Mouse (Mus musculus): Measurements from ENCODE around the gene Zbp1. TPM values are rescaled to one million over a fixed set of nuclear protein-coding genes. Genes with fewer than 3 reads are reported as not detected.

Gene Zbp1
- polyA plus RNA-seq, 1 experiment: 0.08 TPM

DNA sequence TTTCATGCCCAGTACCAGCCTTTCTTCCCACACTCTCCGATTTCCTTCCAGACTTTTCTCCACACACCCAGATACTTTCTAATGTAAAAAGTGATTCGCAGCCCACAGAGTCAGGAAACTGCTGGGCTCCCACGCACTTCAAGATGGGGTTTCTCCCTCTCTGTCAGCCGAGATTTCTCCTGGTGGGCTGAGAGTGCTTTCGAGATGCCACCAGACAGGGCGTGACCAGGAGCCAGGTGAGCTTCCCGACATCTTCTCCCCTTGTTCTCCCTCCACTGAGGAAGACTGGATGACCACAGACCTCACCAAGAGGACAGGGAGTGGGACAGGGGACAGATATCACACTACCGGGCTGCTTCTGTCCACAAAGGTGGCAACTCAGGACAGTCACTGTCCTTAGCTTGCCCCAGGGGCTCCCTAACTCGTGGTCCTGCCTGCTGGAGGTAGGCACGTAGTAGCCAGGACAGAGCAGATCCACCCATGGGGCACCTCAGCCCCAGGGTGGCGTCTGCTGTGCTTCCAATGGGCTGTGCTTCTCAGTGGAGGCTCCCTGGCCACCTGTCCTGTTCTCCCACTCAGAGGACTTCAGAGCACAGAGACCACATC, 34.1 kb downstream of the Zbp1 start:
- Histone ChIP-seq H3K4me3 (ENCODE audit: insufficient read depth, poor library complexity, severe bottlenecking) (no peak overlapping the region), H3K79me3 (ENCODE audit: low read depth) (no peaks in the 10 kb centered on the region), H3K36me3 (ENCODE audit: control insufficient read depth, insufficient read depth) (no peaks in the 10 kb centered on the region), H3ac (ENCODE audit: control insufficient read depth, insufficient read length, low read depth) (no peak overlapping the region), H3K79me2 (ENCODE audit: control insufficient read depth, insufficient read depth) (no peaks in the 10 kb centered on the region), H3K27me3 (ENCODE audit: control insufficient read depth, insufficient read depth, insufficient read length) (peaks cover 29% of the 10 kb centered on the region)
- no peak for TF ChIP-seq MYOD1 (IDR thresholded peaks at IDR 0.05; ENCODE audit: control insufficient read depth, insufficient read length, low read depth)
- TF ChIP-seq MYOG (IDR thresholded peaks at IDR 0.05; ENCODE audit: control insufficient read depth, extremely low read depth, insufficient read length): no peak
- TF ChIP-seq MAX (IDR thresholded peaks at IDR 0.05): no peak
- no peak for TF ChIP-seq FOSL1 (IDR thresholded peaks at IDR 0.05; ENCODE audit: insufficient read depth, low read length, poor library complexity, severe bottlenecking)

DNA sequence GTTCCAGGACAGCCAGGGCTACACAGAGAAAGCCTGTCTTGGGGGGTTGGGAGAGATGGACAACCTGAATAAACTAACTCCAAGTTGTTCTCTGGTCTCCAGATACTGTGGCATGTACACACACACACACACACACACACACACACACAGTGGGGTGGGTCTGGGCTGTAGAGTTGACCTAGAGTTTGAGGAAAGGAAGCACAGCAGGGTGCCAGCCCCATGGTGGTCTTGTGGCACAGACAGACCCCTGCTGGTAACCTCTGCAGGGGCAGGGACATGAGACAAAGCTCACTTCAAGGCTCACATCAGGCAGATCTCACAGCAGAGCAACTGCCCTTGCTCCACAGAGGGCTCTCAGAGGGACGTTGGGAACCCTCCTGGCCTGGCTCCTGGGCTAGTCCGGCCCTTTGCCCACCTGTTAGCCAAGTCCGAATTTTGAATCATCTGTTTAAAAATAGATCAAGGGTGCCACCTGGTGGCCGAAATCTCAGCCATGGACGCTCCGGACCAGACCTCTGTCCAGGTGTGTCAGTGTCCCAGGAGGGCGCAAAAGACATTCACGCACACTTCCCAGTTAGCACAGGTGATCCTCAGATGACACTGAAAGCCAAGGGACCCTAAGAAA, 34.8 kb downstream of the Zbp1 start:
- H3K4me3 ChIP-seq (ENCODE audit: insufficient read depth, poor library complexity, severe bottlenecking): no peak overlapping the region
- H3ac ChIP-seq (ENCODE audit: control insufficient read depth, insufficient read length, low read depth): no peak overlapping the region
- no peaks in the 10 kb centered on the region for H3K79me2 ChIP-seq (ENCODE audit: control insufficient read depth, insufficient read depth)
- no peaks in the 10 kb centered on the region for H3K36me3 ChIP-seq (ENCODE audit: control insufficient read depth, insufficient read depth)
- peaks cover 35% of the 10 kb centered on the region for H3K27me3 ChIP-seq (ENCODE audit: control insufficient read depth, insufficient read depth, insufficient read length)
- TF ChIP-seq CTCF (IDR thresholded peaks at IDR 0.05; ENCODE audit: control insufficient read depth, insufficient read depth, insufficient read length): peak; percentile 20
- no peak for TF ChIP-seq CEBPB (IDR thresholded peaks at IDR 0.05; ENCODE audit: low read depth)
- H3K79me3 ChIP-seq (ENCODE audit: low read depth): no peaks in the 10 kb centered on the region

DNA sequence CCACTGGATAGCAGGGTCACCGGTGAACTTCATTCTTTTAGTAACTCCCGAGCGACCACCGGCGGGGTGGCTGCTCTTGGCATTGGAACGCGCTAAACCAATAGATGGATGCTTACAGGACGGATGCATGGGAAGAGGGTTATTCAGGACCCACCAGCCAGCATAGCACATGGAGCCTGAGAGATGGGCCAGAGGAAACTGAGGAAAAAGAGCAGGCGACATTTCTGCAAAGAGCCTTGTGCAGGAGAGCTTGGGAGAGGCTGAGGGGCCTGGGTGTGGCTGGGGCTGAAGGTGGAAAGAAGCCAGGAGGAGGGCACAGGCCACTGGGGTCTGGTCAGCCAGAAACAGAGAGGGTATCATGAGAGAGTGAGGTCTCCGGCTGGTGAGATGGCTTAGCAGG, 35.4 kb downstream of the Zbp1 start:
- Histone ChIP-seq H3K79me2 (ENCODE audit: control insufficient read depth, insufficient read depth) (no peaks in the 10 kb centered on the region), H3K79me3 (ENCODE audit: low read depth) (no peaks in the 10 kb centered on the region), H3K36me3 (ENCODE audit: control insufficient read depth, insufficient read depth) (no peaks in the 10 kb centered on the region), H3K4me3 (ENCODE audit: insufficient read depth, poor library complexity, severe bottlenecking) (no peak overlapping the region), H3K27me3 (ENCODE audit: control insufficient read depth, insufficient read depth, insufficient read length) (peaks cover 39% of the 10 kb centered on the region), H3ac (ENCODE audit: control insufficient read depth, insufficient read length, low read depth) (no peak overlapping the region)
- TF ChIP-seq CTCF (IDR thresholded peaks at IDR 0.05; ENCODE audit: control insufficient read depth, insufficient read depth, insufficient read length): no peak
- TF ChIP-seq MAX (IDR thresholded peaks at IDR 0.05): no peak
- TF ChIP-seq CEBPB (IDR thresholded peaks at IDR 0.05; ENCODE audit: low read depth): no peak
- TF ChIP-seq USF1 (IDR thresholded peaks at IDR 0.05; ENCODE audit: low read depth): no peak
- TF ChIP-seq MYOD1 (IDR thresholded peaks at IDR 0.05; ENCODE audit: control insufficient read depth, insufficient read length, low read depth): no peak
- no peak for TF ChIP-seq FOSL1 (IDR thresholded peaks at IDR 0.05; ENCODE audit: insufficient read depth, low read length, poor library complexity, severe bottlenecking)
- no peak for TF ChIP-seq MYOG (IDR thresholded peaks at IDR 0.05; ENCODE audit: control insufficient read depth, extremely low read depth, insufficient read length)

DNA sequence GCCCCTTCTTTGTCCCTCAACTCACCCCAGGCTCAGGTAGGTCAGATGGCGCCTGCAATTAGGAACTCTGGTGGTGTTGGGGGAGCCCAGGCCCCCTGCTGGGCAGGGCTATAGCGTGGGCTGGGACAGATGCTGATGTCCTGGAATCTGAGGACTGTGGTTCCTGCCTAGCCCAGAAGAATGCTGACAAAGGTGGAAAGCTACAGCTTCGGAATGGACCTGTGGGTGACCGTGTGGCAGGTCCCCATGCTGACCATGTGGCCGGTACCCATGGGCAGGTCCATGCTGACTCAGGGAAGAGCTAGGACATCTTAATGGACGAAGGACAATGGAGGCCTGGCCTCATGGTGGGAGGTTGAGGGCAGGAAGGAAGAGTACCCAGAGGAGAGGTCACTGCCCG, 35.9 kb downstream of the Zbp1 start:
- Histone ChIP-seq H3ac (ENCODE audit: control insufficient read depth, insufficient read length, low read depth) (no peak overlapping the region), H3K4me3 (ENCODE audit: insufficient read depth, poor library complexity, severe bottlenecking) (no peak overlapping the region), H3K79me2 (ENCODE audit: control insufficient read depth, insufficient read depth) (no peaks in the 10 kb centered on the region), H3K27me3 (ENCODE audit: control insufficient read depth, insufficient read depth, insufficient read length) (peaks cover 45% of the 10 kb centered on the region), H3K36me3 (ENCODE audit: control insufficient read depth, insufficient read depth) (no peaks in the 10 kb centered on the region), H3K79me3 (ENCODE audit: low read depth) (no peaks in the 10 kb centered on the region)
- no peak for TF ChIP-seq MYOG (IDR thresholded peaks at IDR 0.05; ENCODE audit: control insufficient read depth, extremely low read depth, insufficient read length)
- no peak for TF ChIP-seq CTCF (IDR thresholded peaks at IDR 0.05; ENCODE audit: control insufficient read depth, insufficient read depth, insufficient read length)
- no peak for TF ChIP-seq USF1 (IDR thresholded peaks at IDR 0.05; ENCODE audit: low read depth)
- TF ChIP-seq CEBPB (IDR thresholded peaks at IDR 0.05; ENCODE audit: low read depth): no peak
- TF ChIP-seq MYOD1 (IDR thresholded peaks at IDR 0.05; ENCODE audit: control insufficient read depth, insufficient read length, low read depth): no peak
- TF ChIP-seq FOSL1 (IDR thresholded peaks at IDR 0.05; ENCODE audit: insufficient read depth, low read length, poor library complexity, severe bottlenecking): no peak
- TF ChIP-seq MAX (IDR thresholded peaks at IDR 0.05): no peak

DNA sequence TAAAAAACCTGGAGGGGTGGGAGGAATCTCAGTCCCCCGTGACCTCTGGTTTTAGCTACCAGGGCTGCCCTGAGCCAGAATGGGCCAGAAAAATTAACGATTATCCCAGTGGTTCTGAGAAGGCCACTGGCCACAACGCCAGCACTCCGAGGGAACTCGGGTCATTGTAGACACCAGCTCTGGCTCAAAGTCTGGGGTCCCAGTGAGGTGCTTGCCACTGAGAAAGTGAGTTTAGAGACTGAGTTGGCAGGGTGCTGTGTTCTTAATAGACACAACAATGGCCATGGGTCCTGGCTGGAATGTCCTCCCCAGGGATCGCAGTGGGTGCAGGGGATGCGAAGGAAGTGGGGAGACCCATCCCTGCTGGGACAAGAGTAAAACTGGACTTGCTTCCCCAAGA, 36.8 kb downstream of the Zbp1 start:
- Histone ChIP-seq H3K27me3 (ENCODE audit: control insufficient read depth, insufficient read depth, insufficient read length) (peaks cover 53% of the 10 kb centered on the region), H3K79me2 (ENCODE audit: control insufficient read depth, insufficient read depth) (no peaks in the 10 kb centered on the region), H3K4me3 (ENCODE audit: insufficient read depth, poor library complexity, severe bottlenecking) (no peak overlapping the region), H3K36me3 (ENCODE audit: control insufficient read depth, insufficient read depth) (no peaks in the 10 kb centered on the region), H3ac (ENCODE audit: control insufficient read depth, insufficient read length, low read depth) (no peak overlapping the region), H3K79me3 (ENCODE audit: low read depth) (no peaks in the 10 kb centered on the region)
- TF ChIP-seq CTCF (IDR thresholded peaks at IDR 0.05; ENCODE audit: control insufficient read depth, insufficient read depth, insufficient read length) (no peak), USF1 (IDR thresholded peaks at IDR 0.05; ENCODE audit: low read depth) (no peak), MYOG (IDR thresholded peaks at IDR 0.05; ENCODE audit: control insufficient read depth, extremely low read depth, insufficient read length) (no peak), MAX (IDR thresholded peaks at IDR 0.05) (no peak), FOSL1 (IDR thresholded peaks at IDR 0.05; ENCODE audit: insufficient read depth, low read length, poor library complexity, severe bottlenecking) (no peak), MYOD1 (IDR thresholded peaks at IDR 0.05; ENCODE audit: control insufficient read depth, insufficient read length, low read depth) (no peak), CEBPB (IDR thresholded peaks at IDR 0.05; ENCODE audit: low read depth) (no peak)

DNA sequence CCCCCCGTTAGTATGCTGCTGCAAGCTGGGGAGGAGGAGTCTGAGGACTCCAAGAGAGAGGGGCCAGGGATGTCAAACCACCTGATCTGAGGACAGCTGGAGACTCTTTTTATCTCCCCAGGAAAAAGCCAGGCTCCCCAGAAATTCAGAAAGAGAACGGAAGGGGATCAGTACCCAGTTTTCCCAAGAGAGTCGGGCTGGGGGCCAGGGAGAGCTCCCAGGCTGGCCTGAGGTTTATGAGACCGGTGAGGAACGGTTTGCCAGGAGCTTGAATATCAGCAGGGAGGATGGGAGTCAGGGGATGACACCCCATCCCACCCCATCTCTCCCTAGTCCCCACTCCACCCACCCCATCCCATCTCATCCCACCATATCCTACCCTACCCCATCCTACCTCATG, 37.2 kb downstream of the Zbp1 start:
- H3K79me3 ChIP-seq (ENCODE audit: low read depth): no peaks in the 10 kb centered on the region
- H3K36me3 ChIP-seq (ENCODE audit: control insufficient read depth, insufficient read depth): no peaks in the 10 kb centered on the region
- H3K4me3 ChIP-seq (ENCODE audit: insufficient read depth, poor library complexity, severe bottlenecking): no peak overlapping the region
- H3ac ChIP-seq (ENCODE audit: control insufficient read depth, insufficient read length, low read depth): no peak overlapping the region
- H3K27me3 ChIP-seq (ENCODE audit: control insufficient read depth, insufficient read depth, insufficient read length): peaks cover 57% of the 10 kb centered on the region
- TF ChIP-seq CEBPB (IDR thresholded peaks at IDR 0.05; ENCODE audit: low read depth) (no peak), MYOG (IDR thresholded peaks at IDR 0.05; ENCODE audit: control insufficient read depth, extremely low read depth, insufficient read length) (no peak), MYOD1 (IDR thresholded peaks at IDR 0.05; ENCODE audit: control insufficient read depth, insufficient read length, low read depth) (no peak), CTCF (IDR thresholded peaks at IDR 0.05; ENCODE audit: control insufficient read depth, insufficient read depth, insufficient read length) (no peak)
- no peaks in the 10 kb centered on the region for H3K79me2 ChIP-seq (ENCODE audit: control insufficient read depth, insufficient read depth)

Data from C2C12 (cell line).